Mouse (Mus musculus) kidney, embryonic 14.5 days (tissue): ENCODE data around the gene Flt1. TPM values are rescaled to one million over a fixed set of nuclear protein-coding genes. Genes with fewer than 3 reads are reported as not detected.
"Not testable (repeated sequence)": the region's sequence is repeated elsewhere in the genome, so short reads cannot be mapped to it uniquely, and the experiment has no call there.

Experiments
- ATAC-seq: fragments of 200-750 bp; cut with Nextera tagmentation; 2 replicates; pipeline ENCODE4 v1.8.0; 2017; ENCODE audit warnings: moderate number of reproducible peaks, mild to moderate bottlenecking, moderate TSS enrichment, moderate library complexity; ENCODE audit not compliant: low FRiP score, low TSS enrichment
- H3K27ac ChIP-seq: fragments of 300-500 bp; sonication (generic); 2 replicates; pipeline ENCODE4 v1.5.1; 2014; ENCODE audit warnings: low read depth, mild to moderate bottlenecking, low read length, moderate library complexity, mixed read lengths
- H3K27me3 ChIP-seq: fragments of 300-500 bp; sonication (generic); 2 replicates; pipeline ENCODE4 v1.6.1; 2014; ENCODE audit warnings: mild to moderate bottlenecking, low read length; ENCODE audit not compliant: control insufficient read depth, insufficient read depth
- H3K36me3 ChIP-seq: fragments of 300-500 bp; sonication (generic); 2 replicates; pipeline ENCODE4 v1.6.1; 2014; ENCODE audit warnings: low read length, mixed read lengths; ENCODE audit not compliant: control insufficient read depth, insufficient read depth
- H3K4me1 ChIP-seq: fragments of 300-500 bp; sonication (generic); 2 replicates; pipeline ENCODE4 v1.6.1; 2014; ENCODE audit warnings: low read length, mixed read lengths; ENCODE audit not compliant: control insufficient read depth, insufficient read depth
- H3K4me2 ChIP-seq: fragments of 300-500 bp; sonication (generic); replicated peaks from 2 replicates; pipeline ENCODE4 v1.6.1; 2014; ENCODE audit warnings: low read depth, mild to moderate bottlenecking, low read length
- H3K4me3 ChIP-seq: fragments of 300-500 bp; sonication (generic); 2 replicates; pipeline ENCODE4 v1.5.1; 2014; ENCODE audit warnings: mild to moderate bottlenecking, low read length
- H3K9ac ChIP-seq: fragments of 300-500 bp; sonication (generic); 2 replicates; pipeline ENCODE4 v1.6.1; 2014; ENCODE audit warnings: low read depth, mild to moderate bottlenecking, low read length, moderate library complexity
- H3K9me3 ChIP-seq: fragments of 300-500 bp; sonication (generic); 2 replicates; pipeline ENCODE4 v1.6.1; 2016; ENCODE audit warnings: low read length; ENCODE audit not compliant: control insufficient read depth
- WGBS: fragments of 180-500 bp; shearing (Covaris S2); extraction: QIAGEN DNeasy Blood & Tissue Kit; methylation state at CpG from one replicate; pipeline ENCODE4 v1.1.7; 2014; 5-methylcytosine and 5-hydroxymethylcytosine counted together
- polyA plus RNA-seq: library from polyadenylated mRNA; unstranded; fragments of >200 nt; fragmentation: Nextera tagmentation; extraction: Ambion mirVana; gene quantifications from 2 replicates; pipeline ENCODE4 v1.2.1, GENCODE M21; 2014

Flt1 gene
- polyA plus RNA-seq, 1 experiment from 2014 or later: 20.0 TPM

DNA sequence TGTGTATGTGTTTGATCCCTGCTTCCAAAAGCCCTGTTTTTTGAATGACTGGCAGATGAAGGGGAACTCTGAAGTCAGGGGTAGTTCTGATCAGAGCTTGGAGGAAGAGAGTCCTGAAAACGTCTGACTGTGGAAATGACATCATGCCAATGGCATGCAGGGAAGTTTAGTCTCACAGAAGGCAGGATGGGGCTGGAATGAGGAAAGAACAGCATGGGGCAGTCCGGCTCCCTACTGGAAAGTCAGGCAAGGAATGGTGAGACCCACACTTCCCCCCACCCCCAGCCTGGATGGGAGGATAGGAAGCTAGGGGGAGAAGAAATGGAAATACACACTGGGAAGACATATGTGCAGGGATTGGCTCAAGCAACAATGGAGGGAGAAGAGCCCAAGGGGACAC lies 105.6 kb downstream of the Flt1 start:
- Histone ChIP-seq H3K4me1 (no peaks in the 10 kb centered on the region), H3K4me2 (no peak overlapping the region), H3K9ac (no peak overlapping the region), H3K9me3 (no peaks in the 10 kb centered on the region), H3K4me3 (no peak overlapping the region), H3K27me3 (no peaks in the 10 kb centered on the region), H3K36me3 (no peaks in the 10 kb centered on the region), H3K27ac (no peak overlapping the region)
- WGBS: 26% methylated on average over 2 of the region's 2 CpGs
- ATAC-seq: no peak

DNA sequence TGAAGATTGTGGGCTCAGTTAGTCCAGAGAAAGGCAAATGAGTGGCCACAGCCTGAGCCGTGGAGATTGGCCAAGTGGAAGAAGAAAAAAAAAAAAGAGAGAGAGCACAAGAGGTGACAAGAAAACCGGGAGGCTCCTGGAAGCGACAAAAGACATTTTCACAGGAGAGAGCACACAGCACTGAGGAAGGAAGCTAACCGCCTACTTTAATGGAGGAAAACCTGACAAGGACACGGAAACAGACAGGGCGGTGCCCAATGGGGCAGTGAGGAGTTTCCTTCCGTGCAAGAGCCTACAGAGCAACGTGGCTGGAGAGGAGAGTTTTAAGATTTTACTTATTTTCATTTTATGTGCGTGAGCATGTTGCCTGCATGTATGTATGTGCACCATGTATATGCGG lies 107.6 kb downstream of the Flt1 start:
- H3K9me3 ChIP-seq: no peaks in the 10 kb centered on the region
- no peak overlapping the region for H3K27ac ChIP-seq
- no peaks in the 10 kb centered on the region for H3K27me3 ChIP-seq
- no peak overlapping the region for H3K4me2 ChIP-seq
- no peak for ATAC-seq
- 77% methylated on average over 10 of the region's 10 CpGs for WGBS
- H3K4me1 ChIP-seq: no peaks in the 10 kb centered on the region
- no peak overlapping the region for H3K9ac ChIP-seq
- H3K4me3 ChIP-seq: no peak overlapping the region
- H3K36me3 ChIP-seq: no peaks in the 10 kb centered on the region

- Histone ChIP-seq H3K4me2 (no peak overlapping the region), H3K4me1 (no peaks in the 10 kb centered on the region), H3K36me3 (no peaks in the 10 kb centered on the region), H3K9me3 (no peaks in the 10 kb centered on the region), H3K27ac (no peak overlapping the region), H3K4me3 (no peak overlapping the region), H3K9ac (no peak overlapping the region), H3K27me3 (no peaks in the 10 kb centered on the region)
- no peak for ATAC-seq
- WGBS: 70% methylated on average over 3 of the region's 3 CpGs
Observed at GRCm38 (mm10) chr5:147616450-147616849, 109.4 kb downstream of the Flt1 start.

GRCm38 (mm10) chr5:147614659-147615058 lies 111.2 kb downstream of the Flt1 start:
- Histone ChIP-seq H3K4me3 (no peak overlapping the region), H3K36me3 (no peaks in the 10 kb centered on the region), H3K4me2 (no peak overlapping the region), H3K9ac (no peak overlapping the region), H3K27ac (no peak overlapping the region), H3K4me1 (no peaks in the 10 kb centered on the region), H3K27me3 (no peaks in the 10 kb centered on the region), H3K9me3 (no peaks in the 10 kb centered on the region)
- 84% methylated on average over 6 of the region's 6 CpGs for WGBS
- ATAC-seq: no peak

DNA sequence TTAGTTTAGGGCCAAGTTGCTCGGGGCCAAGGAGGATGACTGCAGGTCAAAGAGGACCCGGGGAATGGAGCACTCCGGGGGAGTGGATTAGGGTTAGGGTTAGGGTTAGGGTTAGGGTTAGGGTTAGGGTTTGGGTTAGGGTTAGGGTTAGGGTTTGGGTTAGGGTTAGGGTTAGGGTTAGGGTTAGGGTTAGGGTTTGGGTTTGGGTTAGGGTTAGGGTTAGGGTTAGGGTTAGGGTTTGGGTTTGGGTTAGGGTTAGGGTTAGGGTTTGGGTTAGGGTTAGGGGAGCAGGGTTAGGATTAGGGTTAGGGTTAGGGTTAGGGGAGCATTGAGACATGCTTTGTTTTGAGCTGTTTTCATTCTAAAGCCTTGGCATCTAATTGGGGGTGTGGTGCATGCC lies 114.5 kb downstream of the Flt1 start:
- not testable (repeated sequence) for H3K4me1 ChIP-seq, H3K27ac ChIP-seq, ATAC-seq, H3K9ac ChIP-seq, H3K4me3 ChIP-seq, H3K4me2 ChIP-seq, H3K27me3 ChIP-seq, H3K36me3 ChIP-seq, H3K9me3 ChIP-seq
- 75% methylated on average over 3 of the region's 3 CpGs for WGBS

DNA sequence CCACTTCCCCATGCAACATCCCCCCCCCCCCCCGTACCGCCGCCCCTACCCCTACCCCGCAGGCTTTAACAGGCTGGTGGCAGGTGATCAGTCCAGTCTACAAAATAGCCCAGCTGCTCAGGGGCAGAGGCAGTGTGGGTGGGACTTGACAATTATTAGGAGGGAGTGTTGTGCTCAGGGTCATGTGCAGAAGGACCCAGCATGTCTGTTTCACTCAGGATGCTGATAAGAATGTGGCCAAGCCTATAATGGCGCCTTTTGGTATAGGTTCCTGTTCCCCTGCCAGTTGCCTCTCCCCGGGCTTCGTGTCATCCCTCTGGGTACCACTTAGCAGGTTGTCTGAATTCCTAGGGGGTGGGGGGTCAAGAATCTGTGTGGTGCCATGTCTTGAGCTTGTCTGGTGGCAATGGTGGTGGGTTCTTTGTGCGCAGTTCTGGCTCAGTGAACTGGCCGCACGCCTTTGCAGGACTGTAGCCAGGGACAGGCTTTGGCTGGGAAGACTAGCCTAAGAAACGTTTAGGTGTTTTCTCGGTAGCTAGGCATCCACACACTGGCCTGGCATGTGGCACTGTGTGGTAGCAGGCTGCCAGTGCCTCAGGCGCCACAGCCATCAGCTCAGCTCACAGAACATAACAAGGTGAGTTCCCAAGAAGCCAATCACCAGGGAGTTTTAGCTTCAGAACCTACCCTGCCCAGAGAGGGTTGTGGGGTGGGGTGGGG lies 118.4 kb downstream of the Flt1 start:
- 73% methylated on average over 13 of the region's 13 CpGs for WGBS
- ATAC-seq: no peak
- H3K27me3 ChIP-seq: no peaks in the 10 kb centered on the region

GRCm38 (mm10) chr5:147606751-147607150 lies 119.1 kb downstream of the Flt1 start:
- Histone ChIP-seq H3K27me3 (no peaks in the 10 kb centered on the region), H3K4me1 (no peaks in the 10 kb centered on the region), H3K36me3 (no peaks in the 10 kb centered on the region), H3K9ac (no peak overlapping the region), H3K4me2 (no peak overlapping the region), H3K27ac (no peak overlapping the region), H3K4me3 (no peak overlapping the region), H3K9me3 (no peaks in the 10 kb centered on the region)
- ATAC-seq: no peak
- 82% methylated on average over 13 of the region's 13 CpGs for WGBS

More for the DNA sequence above, 118.4 kb downstream of the Flt1 start:
- no peak overlapping the region for H3K4me3 ChIP-seq
- no peak overlapping the region for H3K27ac ChIP-seq
- H3K4me1 ChIP-seq: no peaks in the 10 kb centered on the region
- H3K36me3 ChIP-seq: no peaks in the 10 kb centered on the region
- no peaks in the 10 kb centered on the region for H3K9me3 ChIP-seq
- no peak overlapping the region for H3K4me2 ChIP-seq
- H3K9ac ChIP-seq: no peak overlapping the region

- 69% methylated on average over 18 of the region's 18 CpGs for WGBS
- Histone ChIP-seq H3K36me3 (no peaks in the 10 kb centered on the region), H3K27ac (no peak overlapping the region), H3K9me3 (no peaks in the 10 kb centered on the region), H3K9ac (no peak overlapping the region), H3K4me2 (no peak overlapping the region), H3K4me1 (no peaks in the 10 kb centered on the region), H3K4me3 (no peak overlapping the region), H3K27me3 (no peaks in the 10 kb centered on the region)
- ATAC-seq: no peak
Observed at GRCm38 (mm10) chr5:147601460-147602360, 124.1 kb downstream of the Flt1 start.

DNA sequence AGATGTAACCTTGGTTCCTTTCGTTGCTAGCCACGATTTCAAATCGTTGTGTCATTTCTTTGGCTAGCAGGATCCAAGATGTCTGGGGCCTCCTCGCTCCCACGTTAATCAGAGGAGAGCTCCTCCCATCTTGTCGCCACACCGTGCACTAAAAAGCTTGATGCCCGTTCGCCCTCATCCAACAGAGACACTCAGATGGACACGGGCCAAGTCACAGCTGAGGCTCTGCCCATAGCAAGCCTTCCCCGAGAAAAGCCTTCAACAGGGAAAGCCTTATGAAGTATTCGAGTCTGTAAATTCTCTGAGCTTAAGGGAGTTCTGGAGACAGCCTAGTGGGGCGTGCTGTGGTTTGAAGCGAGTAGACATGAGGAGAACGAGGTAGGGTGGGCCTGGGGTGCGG lies 128.0 kb downstream of the Flt1 start:
- 74% methylated on average over 16 of the region's 16 CpGs for WGBS
- Histone ChIP-seq H3K4me3 (no peak overlapping the region), H3K9me3 (no peaks in the 10 kb centered on the region), H3K27me3 (no peaks in the 10 kb centered on the region; the same call in 1 of the 2 replicates), H3K36me3 (no peaks in the 10 kb centered on the region), H3K27ac (no peak overlapping the region), H3K9ac (no peak overlapping the region), H3K4me1 (no peaks in the 10 kb centered on the region), H3K4me2 (no peak overlapping the region)
- no peak for ATAC-seq
